Mouse (Mus musculus) forebrain, embryonic 15.5 days (tissue): Measurements from ENCODE around the gene Tmem209. TPM values are rescaled to one million over a fixed set of nuclear protein-coding genes. Genes with fewer than 3 reads are reported as not detected.

Experiments used
- ATAC-seq: fragments of 200-750 bp; cut with Nextera tagmentation; replicated peaks from 2 replicates; pipeline ENCODE4 v1.8.0; 2017; ENCODE audit warnings: mild to moderate bottlenecking, moderate TSS enrichment, moderate library complexity
- H3K27ac ChIP-seq: fragments of 300-500 bp; sonication (generic); replicated peaks from 2 replicates; pipeline ENCODE4 v1.5.1; 2015; ENCODE audit warnings: mild to moderate bottlenecking, inconsistent platforms
- H3K27me3 ChIP-seq: fragments of 300-500 bp; sonication (generic); 2 replicates; pipeline ENCODE4 v1.6.1; 2015; ENCODE audit warnings: inconsistent platforms
- H3K36me3 ChIP-seq: fragments of 300-500 bp; sonication (generic); 2 replicates; pipeline ENCODE4 v1.6.1; 2015; ENCODE audit warnings: mild to moderate bottlenecking, inconsistent platforms
- H3K4me1 ChIP-seq: fragments of 300-500 bp; sonication (generic); 2 replicates; pipeline ENCODE4 v1.6.1; 2015; ENCODE audit warnings: inconsistent platforms
- H3K4me2 ChIP-seq: fragments of 300-500 bp; sonication (generic); replicated peaks from 2 replicates; pipeline ENCODE4 v1.6.1; 2015; ENCODE audit warnings: mild to moderate bottlenecking, inconsistent platforms
- H3K4me3 ChIP-seq: fragments of 300-500 bp; sonication (generic); 2 replicates; pipeline ENCODE4 v1.5.1; 2015; ENCODE audit warnings: mild to moderate bottlenecking, inconsistent platforms
- H3K9ac ChIP-seq: fragments of 300-500 bp; sonication (generic); replicated peaks from 2 replicates; pipeline ENCODE4 v1.6.1; 2015; ENCODE audit warnings: mild to moderate bottlenecking, inconsistent platforms
- H3K9me3 ChIP-seq: fragments of 300-500 bp; sonication (generic); 2 replicates; pipeline ENCODE4 v1.6.1; 2016; ENCODE audit warnings: inconsistent platforms
- WGBS: fragments of 180-500 bp; shearing (Covaris S2); methylation state at CpG from one replicate; pipeline ENCODE4 v1.1.7; 2015; ENCODE audit warnings: mixed read lengths; 5-methylcytosine and 5-hydroxymethylcytosine counted together
- polyA plus RNA-seq: library from polyadenylated mRNA; unstranded; fragments of >200 nt; fragmentation: Nextera tagmentation; extraction: Ambion mirVana; gene quantifications from 2 replicates; pipeline ENCODE4 v1.2.1, GENCODE M21; 2015

Tmem209 gene
- 32.6 and 34.1 TPM in 2 replicates for polyA plus RNA-seq

GRCm38 (mm10) chr6:30509265-30510239 is at the start of gene Tmem209, which contains the start of gene Ssmem1:
Gene Tmem209, minus strand, starts transcription at chr6:30509783.
Gene Ssmem1, plus strand, starts transcription at chr6:30509849.
- no peaks in the 10 kb centered on the region for H3K27me3 ChIP-seq
- H3K9ac ChIP-seq: peak within 1 kb of the TSS; percentile 75
- 0 out of 2 replicates have a peak, but pooled peaks cover 12% of the 10 kb centered on the region for H3K36me3 ChIP-seq
- peak; percentile 99 for ATAC-seq
- peaks cover 13% of the 10 kb centered on the region for H3K4me1 ChIP-seq
- H3K4me2 ChIP-seq: peak within 1 kb of the TSS; percentile 64
- under 1% methylated on average over 37 of the region's 37 CpGs for WGBS
- H3K4me3 ChIP-seq: peak within 1 kb of the TSS; percentile 60
- no peaks in the 10 kb centered on the region for H3K9me3 ChIP-seq
- peak within 1 kb of the TSS; percentile 93 for H3K27ac ChIP-seq

GRCm38 (mm10) chr6:30556080-30556479 is 46.5 kb upstream of the Tmem209 start:
- WGBS: 7% methylated on average over 4 of the region's 9 CpGs
- no peak overlapping the region for H3K4me2 ChIP-seq
- H3K36me3 ChIP-seq: no peaks in the 10 kb centered on the region
- no peaks in the 10 kb centered on the region for H3K9me3 ChIP-seq
- no peaks in the 10 kb centered on the region for H3K27me3 ChIP-seq
- peaks cover 21% of the 10 kb centered on the region for H3K4me1 ChIP-seq
- H3K9ac ChIP-seq: no peak overlapping the region
- ATAC-seq: no peak
- H3K4me3 ChIP-seq: no peak overlapping the region
- no peak overlapping the region for H3K27ac ChIP-seq

- ATAC-seq: no peak
- no peak overlapping the region for H3K4me3 ChIP-seq
- no peak overlapping the region for H3K27ac ChIP-seq
- H3K4me2 ChIP-seq: no peak overlapping the region
- WGBS: 92% methylated on average over 5 of the region's 5 CpGs
- H3K4me1 ChIP-seq: peaks cover 25% of the 10 kb centered on the region
- H3K9me3 ChIP-seq: no peaks in the 10 kb centered on the region
- H3K36me3 ChIP-seq: no peaks in the 10 kb centered on the region
- H3K9ac ChIP-seq: no peak overlapping the region
- no peaks in the 10 kb centered on the region for H3K27me3 ChIP-seq
Observed at GRCm38 (mm10) chr6:30554621-30555170, 45.1 kb upstream of the Tmem209 start.

- no peaks in the 10 kb centered on the region for H3K36me3 ChIP-seq
- peaks cover 31% of the 10 kb centered on the region for H3K4me1 ChIP-seq
- no peaks in the 10 kb centered on the region for H3K9me3 ChIP-seq
- no peaks in the 10 kb centered on the region for H3K27me3 ChIP-seq
- no peak overlapping the region for H3K27ac ChIP-seq
- no peak overlapping the region for H3K4me3 ChIP-seq
- no peak overlapping the region for H3K4me2 ChIP-seq
- 94% methylated on average over 5 of the region's 5 CpGs for WGBS
- no peak overlapping the region for H3K9ac ChIP-seq
- ATAC-seq: no peak
Observed at GRCm38 (mm10) chr6:30554092-30554491, 44.5 kb upstream of the Tmem209 start.

GRCm38 (mm10) chr6:30553381-30554010 is 43.9 kb upstream of the Tmem209 start:
- H3K9ac ChIP-seq: 0 out of 2 replicates have a peak overlapping the region, but pooled peaks have one; percentile 21
- H3K4me1 ChIP-seq: peaks cover 36% of the 10 kb centered on the region
- ATAC-seq: no peak
- no peaks in the 10 kb centered on the region for H3K36me3 ChIP-seq
- no peaks in the 10 kb centered on the region for H3K27me3 ChIP-seq
- no peak overlapping the region for H3K4me3 ChIP-seq
- WGBS: 79% methylated on average over 7 of the region's 7 CpGs
- no peak overlapping the region for H3K4me2 ChIP-seq
- H3K9me3 ChIP-seq: no peaks in the 10 kb centered on the region
- no peak overlapping the region for H3K27ac ChIP-seq

- Histone ChIP-seq H3K9me3 (no peaks in the 10 kb centered on the region), H3K4me3 (no peak overlapping the region), H3K4me1 (peaks cover 44% of the 10 kb centered on the region), H3K9ac (no peak overlapping the region), H3K27ac (peak overlapping the region; percentile 91), H3K4me2 (no peak overlapping the region), H3K27me3 (no peaks in the 10 kb centered on the region), H3K36me3 (no peaks in the 10 kb centered on the region)
- WGBS: 35% methylated on average over 6 of the region's 6 CpGs
- no peak for ATAC-seq
Observed at GRCm38 (mm10) chr6:30552628-30553027, 43.0 kb upstream of the Tmem209 start.

GRCm38 (mm10) chr6:30551644-30552580 is 42.3 kb upstream of the Tmem209 start:
- H3K9ac ChIP-seq: peak overlapping the region; percentile 45
- peak; percentile 76 for ATAC-seq
- no peaks in the 10 kb centered on the region for H3K36me3 ChIP-seq
- peaks cover 50% of the 10 kb centered on the region for H3K4me1 ChIP-seq
- 11% methylated on average over 23 of the region's 23 CpGs for WGBS
- no peaks in the 10 kb centered on the region for H3K27me3 ChIP-seq
- H3K4me2 ChIP-seq: peak overlapping the region; percentile 53
- peak overlapping the region; percentile 91 for H3K27ac ChIP-seq
- peak overlapping the region; percentile 31 for H3K4me3 ChIP-seq
- H3K9me3 ChIP-seq: no peaks in the 10 kb centered on the region

- H3K4me3 ChIP-seq: no peak overlapping the region
- H3K36me3 ChIP-seq: no peaks in the 10 kb centered on the region
- no peaks in the 10 kb centered on the region for H3K27me3 ChIP-seq
- 0 out of 2 replicates have a peak overlapping the region, but pooled peaks have one; percentile 45 for H3K9ac ChIP-seq
- no peak overlapping the region for H3K4me2 ChIP-seq
- H3K9me3 ChIP-seq: no peaks in the 10 kb centered on the region
- H3K4me1 ChIP-seq: peaks cover 57% of the 10 kb centered on the region
- ATAC-seq: peak; percentile 17; the same call in 1 of the 2 replicates
- peak overlapping the region; percentile 91 for H3K27ac ChIP-seq
Observed at GRCm38 (mm10) chr6:30551193-30551515, 41.6 kb upstream of the Tmem209 start.

- Histone ChIP-seq H3K27ac (peak overlapping the region; percentile 91), H3K4me1 (peaks cover 60% of the 10 kb centered on the region), H3K9ac (no peak overlapping the region), H3K4me3 (no peak overlapping the region), H3K36me3 (no peaks in the 10 kb centered on the region), H3K9me3 (no peaks in the 10 kb centered on the region), H3K4me2 (no peak overlapping the region), H3K27me3 (no peaks in the 10 kb centered on the region)
- WGBS: 58% methylated on average over 7 of the region's 7 CpGs
- no peak for ATAC-seq
Observed at GRCm38 (mm10) chr6:30550496-30551192, 41.1 kb upstream of the Tmem209 start.

GRCm38 (mm10) chr6:30549231-30549761 is 39.7 kb upstream of the Tmem209 start:
- H3K27me3 ChIP-seq: no peaks in the 10 kb centered on the region
- H3K9me3 ChIP-seq: no peaks in the 10 kb centered on the region
- peaks cover 60% of the 10 kb centered on the region for H3K4me1 ChIP-seq
- peak overlapping the region; percentile 22; the same call in 1 of the 2 replicates for H3K4me2 ChIP-seq
- no peaks in the 10 kb centered on the region for H3K36me3 ChIP-seq
- ATAC-seq: no peak
- peak overlapping the region; percentile 75 for H3K27ac ChIP-seq
- WGBS: 13% methylated on average over 15 of the region's 15 CpGs
- peak overlapping the region; percentile 31 for H3K9ac ChIP-seq
- H3K4me3 ChIP-seq: no peak overlapping the region
